Mouse (Mus musculus) megakaryocyte, embryonic 14.5 days (primary cell): ENCODE results near the gene Plcxd2. TPM values are rescaled to one million over a fixed set of nuclear protein-coding genes. Genes with fewer than 3 reads are reported as not detected.

Experiments
- H3K27me3 ChIP-seq: replicated peaks from 2 replicates; pipeline ENCODE3; 2012; ENCODE audit warnings: inconsistent platforms
- H3K36me3 ChIP-seq: replicated peaks from 2 replicates; pipeline ENCODE3; 2012; ENCODE audit warnings: low read length, inconsistent platforms, mixed read lengths
- H3K4me1 ChIP-seq: 2 replicates; pipeline ENCODE4 v1.6.1; 2012; ENCODE audit warnings: inconsistent platforms
- H3K4me3 ChIP-seq: replicated peaks from 2 replicates; pipeline ENCODE3; 2012; ENCODE audit warnings: moderate library complexity, mild to moderate bottlenecking, inconsistent platforms
- H3K9me3 ChIP-seq: 2 replicates; pipeline ENCODE4 v1.6.1; 2012; ENCODE audit warnings: inconsistent platforms
- FLI1 ChIP-seq: IDR thresholded peaks from 2 replicates; pipeline ENCODE4 v1.6.1; 2012; ENCODE audit warnings: low read length, inconsistent platforms, mixed read lengths
- GATA1 ChIP-seq: IDR thresholded peaks from 3 replicates; pipeline ENCODE4 v1.6.1; 2012; ENCODE audit warnings: mixed read lengths, low read length, inconsistent platforms, borderline replicate concordance
- polyA plus RNA-seq: library from polyadenylated mRNA; stranded (reverse); fragments of >175 nt; gene quantifications from 2 replicates; pipeline ENCODE4 v1.2.3, GENCODE M21; 2012; ENCODE audit warnings: low replicate concordance; ENCODE audit not compliant: insufficient read depth

Gene Plcxd2
- polyA plus RNA-seq, 1 experiment, result not detected

DNA sequence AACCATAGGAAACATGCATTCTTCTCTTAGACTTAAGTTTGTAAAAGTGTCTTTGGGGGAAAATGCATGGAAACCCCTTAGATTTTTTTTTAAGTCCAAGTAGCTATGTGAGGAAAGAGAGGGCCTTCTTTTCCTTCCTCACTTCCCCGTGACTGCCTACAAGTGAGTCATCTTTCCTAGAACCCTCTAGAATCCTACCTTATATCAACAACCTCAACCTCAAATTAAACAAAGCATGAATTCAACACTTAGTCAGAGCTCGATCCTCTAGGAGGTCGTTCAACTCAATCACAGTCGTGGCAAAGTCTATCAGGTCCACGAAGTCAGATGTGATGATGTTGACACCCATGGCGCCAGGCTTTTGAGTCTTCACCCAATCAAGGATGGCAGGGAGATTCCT lies 45.2 kb downstream of the Plcxd2 start:
- H3K27me3 ChIP-seq, result peaks cover 2% of the 10 kb centered on the region
- no peak overlapping the region for H3K4me3 ChIP-seq
- H3K9me3 ChIP-seq, result no peaks in the 10 kb centered on the region
- H3K4me1 ChIP-seq, result no peaks in the 10 kb centered on the region
- no peak for TF ChIP-seq GATA1
- TF ChIP-seq FLI1, result no peak
- H3K36me3 ChIP-seq, result no peaks in the 10 kb centered on the region

DNA sequence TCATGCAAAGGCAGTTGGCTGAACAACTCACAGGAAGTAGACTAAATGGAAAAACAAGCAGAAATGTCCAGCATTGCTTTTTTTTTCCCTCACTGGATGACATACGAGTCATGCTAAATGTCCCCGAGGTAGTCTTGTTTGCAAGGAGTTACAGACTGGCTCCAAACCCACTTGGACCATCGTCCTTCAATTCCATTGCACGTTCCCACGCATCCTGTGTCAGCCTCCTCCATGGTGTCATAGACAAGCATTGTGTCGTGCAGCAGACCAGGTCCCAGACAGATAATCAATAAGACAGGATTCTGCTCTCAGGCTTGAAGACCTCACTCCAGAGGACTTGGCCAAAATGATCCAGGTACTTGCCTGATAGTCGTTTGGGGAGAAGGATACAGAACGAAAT lies 46.2 kb downstream of the Plcxd2 start:
- no peaks in the 10 kb centered on the region for H3K9me3 ChIP-seq
- TF ChIP-seq GATA1, result no peak
- TF ChIP-seq FLI1, result no peak
- no peak overlapping the region for H3K4me3 ChIP-seq
- H3K27me3 ChIP-seq, result peaks cover 2% of the 10 kb centered on the region
- H3K4me1 ChIP-seq, result no peaks in the 10 kb centered on the region
- H3K36me3 ChIP-seq, result no peaks in the 10 kb centered on the region

DNA sequence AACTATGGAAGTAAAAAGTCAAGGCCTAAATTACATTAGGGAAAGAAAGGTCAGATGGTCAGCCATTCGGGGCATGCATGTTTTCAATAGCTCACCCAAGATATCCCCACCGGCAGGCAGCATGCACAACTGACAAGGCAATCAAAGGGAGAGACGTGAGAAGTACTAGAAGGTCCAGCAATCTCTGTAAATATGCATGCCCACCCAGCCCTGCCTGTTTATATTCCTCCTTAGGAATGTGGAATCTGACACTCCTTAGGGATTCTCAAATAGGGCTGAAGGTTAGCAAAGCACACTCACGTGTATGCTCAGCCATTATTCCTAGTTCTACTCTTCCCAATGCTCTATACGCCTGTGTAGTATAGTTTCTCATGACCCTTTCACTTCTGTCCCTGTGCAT lies 46.9 kb downstream of the Plcxd2 start:
- Histone ChIP-seq H3K4me1 (no peaks in the 10 kb centered on the region), H3K36me3 (no peaks in the 10 kb centered on the region)

DNA sequence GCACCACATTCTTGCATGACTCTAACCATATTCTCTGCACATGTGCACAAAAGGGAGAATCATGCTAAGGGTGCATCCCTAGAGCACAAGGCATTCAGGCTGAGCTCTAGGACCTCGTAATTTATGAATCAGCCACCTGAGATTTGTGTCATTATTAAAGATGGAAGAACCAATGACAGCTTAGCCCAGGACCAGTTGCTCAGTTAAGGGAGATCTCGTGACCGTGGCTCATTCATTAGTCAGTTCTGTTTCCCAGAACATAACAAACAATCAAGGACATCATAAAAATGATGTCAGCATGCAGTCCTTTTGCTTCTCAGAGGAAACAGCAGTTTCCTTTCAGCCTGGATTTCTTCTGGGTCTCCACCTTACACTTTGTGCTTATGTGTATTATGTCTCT lies 49.0 kb downstream of the Plcxd2 start:
- Histone ChIP-seq H3K4me3 (no peak overlapping the region), H3K27me3 (peaks cover under 1% of the 10 kb centered on the region), H3K9me3 (no peaks in the 10 kb centered on the region), H3K4me1 (no peaks in the 10 kb centered on the region), H3K36me3 (no peaks in the 10 kb centered on the region)
- TF ChIP-seq FLI1 (no peak), GATA1 (no peak)

More for the DNA sequence above, 46.9 kb downstream of the Plcxd2 start:
- Histone ChIP-seq H3K9me3 (no peaks in the 10 kb centered on the region), H3K4me3 (no peak overlapping the region), H3K27me3 (no peaks in the 10 kb centered on the region)
- no peak for TF ChIP-seq GATA1

DNA sequence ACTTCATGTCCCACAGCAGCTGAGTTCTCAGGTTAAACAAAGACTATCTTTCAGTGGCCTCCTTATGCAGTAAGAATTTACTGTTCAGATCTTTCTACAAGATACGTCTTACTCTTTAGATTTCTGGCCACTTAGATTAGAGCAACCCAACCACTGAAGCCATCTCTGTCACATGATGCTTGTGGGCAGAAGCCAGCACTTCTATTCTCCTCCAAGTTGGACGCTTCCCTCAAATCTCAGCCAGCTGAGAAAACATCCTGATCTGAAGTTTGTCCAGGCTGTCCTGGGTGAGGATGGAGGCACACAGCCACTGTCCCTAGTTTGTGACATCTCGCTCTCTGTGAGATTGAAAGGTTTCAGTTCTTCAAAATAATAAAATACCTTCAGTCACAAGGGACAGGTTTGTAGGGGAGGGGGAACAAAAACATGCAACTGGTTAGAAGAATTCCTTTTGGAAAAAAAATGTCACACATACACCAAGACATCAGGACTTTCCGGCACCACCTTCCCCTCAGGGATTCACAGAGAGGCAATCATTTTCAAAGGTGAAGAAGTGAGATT lies 53.5 kb downstream of the Plcxd2 start:
- Histone ChIP-seq H3K9me3 (no peaks in the 10 kb centered on the region), H3K36me3 (no peaks in the 10 kb centered on the region), H3K4me1 (peaks cover 4% of the 10 kb centered on the region; the same call in 1 of the 2 replicates), H3K27me3 (peaks cover 12% of the 10 kb centered on the region), H3K4me3 (no peak overlapping the region)
- TF ChIP-seq GATA1, result no peak
- TF ChIP-seq FLI1, result no peak

DNA sequence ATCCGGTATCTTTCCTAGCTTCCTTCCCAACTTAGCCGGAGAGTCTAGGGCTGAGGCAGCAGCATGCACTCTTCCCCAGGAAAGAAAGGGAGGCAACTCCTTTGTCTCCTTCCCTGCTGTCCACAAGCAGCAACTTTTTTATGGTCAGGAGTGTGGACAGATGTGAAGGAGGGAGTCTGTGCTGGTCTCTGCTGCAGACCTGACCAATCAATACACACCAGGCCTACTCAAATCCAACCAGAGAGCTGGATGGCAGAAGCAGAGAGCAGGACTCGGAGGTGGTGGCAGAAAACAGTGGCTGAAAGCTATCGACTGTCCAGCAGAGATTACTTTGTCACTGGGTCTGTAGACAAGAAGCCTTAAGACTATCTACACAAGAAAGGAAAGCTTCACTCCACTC lies 56.6 kb downstream of the Plcxd2 start, which contains the start of gene Phldb2:
TSS of gene Phldb2 (minus strand) at position 205 of the 400 bp plus-strand sequence.
- TF ChIP-seq GATA1, result no peak
- TF ChIP-seq FLI1, result no peak
- Histone ChIP-seq H3K9me3 (peaks cover 12% of the 10 kb centered on the region), H3K4me1 (peaks cover 4% of the 10 kb centered on the region; the same call in 1 of the 2 replicates), H3K27me3 (peaks cover 20% of the 10 kb centered on the region), H3K36me3 (no peaks in the 10 kb centered on the region), H3K4me3 (no peak within 1 kb of the TSS)

DNA sequence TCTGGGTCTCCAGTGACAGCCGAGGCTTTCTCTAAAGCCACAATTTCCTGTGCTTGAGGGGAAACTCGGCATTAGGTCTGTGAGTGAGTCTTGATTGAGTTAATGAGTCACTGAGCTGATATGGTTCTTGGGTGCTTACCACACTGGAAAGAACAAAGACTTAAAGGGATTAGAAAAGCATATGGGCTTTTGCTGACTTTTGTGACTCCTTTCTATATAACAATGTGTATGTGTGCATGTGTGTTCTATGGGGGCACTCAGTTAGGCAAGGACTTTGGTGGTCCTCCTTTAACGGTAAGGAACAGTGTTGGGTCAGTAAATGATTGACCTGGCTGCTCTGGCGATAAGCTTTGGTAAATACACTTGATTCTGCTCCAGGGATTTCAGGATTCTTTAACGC lies 57.5 kb downstream of the Plcxd2 start:
- Histone ChIP-seq H3K36me3 (no peaks in the 10 kb centered on the region), H3K4me3 (no peak overlapping the region), H3K9me3 (peaks cover 12% of the 10 kb centered on the region), H3K4me1 (peaks cover 4% of the 10 kb centered on the region; the same call in 1 of the 2 replicates), H3K27me3 (peaks cover 20% of the 10 kb centered on the region)
- TF ChIP-seq FLI1, result no peak

DNA sequence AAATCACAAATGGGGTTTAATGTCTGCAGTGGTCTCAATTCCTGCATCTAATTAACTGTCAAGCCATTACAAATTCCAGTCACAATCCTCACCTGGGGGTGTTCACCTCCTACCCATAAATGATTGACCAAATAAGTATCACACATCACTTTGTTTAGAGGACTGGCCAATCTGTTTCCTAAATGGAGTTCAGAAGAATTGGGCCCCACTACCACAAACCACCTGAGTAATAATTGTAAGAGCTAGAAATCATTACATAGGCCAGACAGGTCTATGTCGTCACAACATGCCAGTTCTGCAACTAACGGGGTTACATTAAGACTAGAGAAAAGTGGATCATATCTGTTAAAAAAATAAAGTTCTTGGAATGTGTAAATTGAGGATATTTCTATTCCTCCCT lies 58.0 kb downstream of the Plcxd2 start:
- TF ChIP-seq GATA1 (no peak), FLI1 (no peak)
- peaks cover 4% of the 10 kb centered on the region; the same call in 1 of the 2 replicates for H3K4me1 ChIP-seq
- no peak overlapping the region for H3K4me3 ChIP-seq
- H3K9me3 ChIP-seq, result peaks cover 12% of the 10 kb centered on the region
- no peaks in the 10 kb centered on the region for H3K36me3 ChIP-seq
- peaks cover 20% of the 10 kb centered on the region for H3K27me3 ChIP-seq

DNA sequence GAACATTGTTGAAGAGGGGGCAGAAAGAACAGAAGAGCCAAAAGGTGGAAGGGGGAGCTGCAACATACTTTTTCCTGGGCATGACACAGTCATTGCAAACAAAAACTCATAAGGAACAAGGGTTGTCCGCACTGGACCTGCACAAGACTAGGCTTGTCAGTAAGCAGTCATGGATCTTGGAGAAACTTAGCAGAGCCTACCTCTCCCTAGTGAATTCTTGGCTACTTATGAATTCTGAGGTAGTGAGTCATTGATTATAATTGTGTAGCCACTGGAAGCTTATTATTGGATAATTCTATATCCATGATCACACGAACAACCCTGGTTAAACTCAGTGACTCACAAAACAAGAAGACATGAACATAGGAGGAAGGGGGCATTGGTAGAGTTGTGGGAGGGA lies 63.7 kb downstream of the Plcxd2 start:
- Histone ChIP-seq H3K4me3 (no peak overlapping the region), H3K4me1 (no peaks in the 10 kb centered on the region), H3K36me3 (no peaks in the 10 kb centered on the region), H3K27me3 (peaks cover 8% of the 10 kb centered on the region), H3K9me3 (peaks cover 12% of the 10 kb centered on the region)
- TF ChIP-seq FLI1, result no peak
- TF ChIP-seq GATA1, result no peak

DNA sequence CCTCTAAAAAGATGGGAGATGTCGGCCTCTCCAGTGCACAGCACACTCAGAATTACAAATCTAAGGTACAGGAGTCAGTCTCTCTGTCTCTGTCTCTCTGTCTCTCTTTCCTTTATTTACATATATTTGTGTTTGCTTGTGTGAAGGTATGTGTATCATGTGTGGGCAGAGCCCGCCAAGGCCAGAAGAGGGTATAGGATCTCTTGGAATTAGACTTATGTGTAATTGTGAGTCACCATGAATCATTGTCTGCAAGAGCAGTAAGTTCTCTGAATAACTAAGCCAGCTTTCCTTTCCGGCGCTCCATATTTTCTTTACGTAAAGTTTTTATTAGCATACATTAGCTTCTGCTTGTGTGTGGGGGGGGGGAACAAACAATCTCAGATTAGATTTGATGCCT lies 64.4 kb downstream of the Plcxd2 start:
- no peak for TF ChIP-seq FLI1
- no peak for TF ChIP-seq GATA1
- H3K36me3 ChIP-seq, result no peaks in the 10 kb centered on the region
- H3K9me3 ChIP-seq, result peaks cover 5% of the 10 kb centered on the region
- H3K27me3 ChIP-seq, result peaks cover 3% of the 10 kb centered on the region
- H3K4me3 ChIP-seq, result no peak overlapping the region
- H3K4me1 ChIP-seq, result no peaks in the 10 kb centered on the region
